Mouse (Mus musculus): ENCODE measurements around the gene Zyg11b.

Gene Zyg11b

DNA sequence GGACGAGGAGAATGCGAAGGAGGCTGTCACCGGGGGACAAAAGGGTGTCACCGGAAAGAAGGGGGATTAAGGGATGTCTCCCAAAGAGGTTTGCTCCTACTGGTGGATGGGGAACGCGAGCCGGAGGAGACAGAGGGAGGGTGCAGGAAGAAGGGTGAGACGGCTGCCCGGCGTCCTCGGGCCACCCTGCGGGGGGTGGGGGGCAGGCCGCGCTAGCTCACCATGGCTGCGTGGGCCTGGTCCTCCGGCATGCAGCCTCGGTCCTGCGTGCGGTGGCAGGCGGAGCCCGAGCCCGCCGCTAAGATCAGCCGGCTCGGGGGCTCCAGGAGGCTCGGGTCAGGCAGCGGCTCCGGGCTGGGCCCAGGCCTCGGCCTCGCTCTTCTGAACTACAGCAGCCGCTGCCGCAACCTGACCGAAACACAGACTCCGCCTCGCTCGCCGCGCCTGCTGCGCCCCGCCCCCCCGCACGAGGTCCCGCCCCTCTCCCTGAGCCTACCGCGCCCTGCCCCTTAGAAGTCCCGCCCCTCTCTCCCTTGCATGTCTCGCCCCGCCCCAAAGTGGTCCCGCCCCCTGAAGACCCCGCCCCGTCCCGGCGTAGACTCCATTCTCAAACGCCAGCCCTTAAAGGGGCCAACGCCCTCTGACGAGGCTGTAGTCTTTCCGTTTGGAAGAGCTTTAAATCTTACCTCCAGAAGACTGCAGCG, at the start of gene Zyg11b:
Gene Zyg11b, minus strand, starts transcription at position 427 of the 704 bp plus-strand sequence.
- CTCF ChIA-PET = interaction anchor here (0.6 kb wide), 1 partner anchor 241 kb away, joined by 4 read pairs; no protein-coding TSS in a partner anchor

DNA sequence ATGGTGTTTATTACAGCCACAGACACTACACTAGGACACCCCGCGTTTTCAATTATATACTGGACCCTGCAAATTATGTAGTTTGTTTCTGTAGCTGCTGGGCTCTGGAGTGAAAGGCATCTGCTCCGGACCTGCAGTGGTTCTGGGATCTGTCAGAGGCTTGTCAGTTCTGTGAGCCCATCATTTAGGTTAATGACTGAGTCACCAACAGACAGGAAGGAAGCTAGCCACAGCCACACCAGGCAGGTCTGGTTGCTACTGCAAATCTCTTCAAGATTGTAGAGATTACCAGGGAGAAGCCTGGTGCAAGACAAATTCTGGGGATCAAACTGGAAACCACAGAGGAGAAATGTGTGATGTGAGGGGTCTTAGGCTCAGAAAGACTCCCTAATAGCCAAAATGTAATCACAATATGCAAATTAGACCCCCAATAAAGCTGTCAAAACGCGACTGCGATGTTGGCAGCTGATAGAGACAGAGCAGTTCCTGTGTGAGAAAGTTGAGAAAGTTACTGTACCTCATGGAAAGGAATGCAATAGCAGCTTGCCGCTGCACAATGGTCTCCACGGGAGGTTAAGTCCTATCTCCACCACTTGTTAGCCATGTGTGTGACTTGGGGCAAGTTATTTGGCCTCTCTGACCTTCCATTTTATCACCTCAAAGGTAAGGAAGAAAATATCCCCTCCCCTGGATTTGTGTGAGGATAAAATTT, 49.1 kb upstream of the Zyg11b start:
- CTCF ChIA-PET = interaction anchor here (0.6 kb wide), 1 partner anchor 540 kb away, joined by 3 read pairs; no protein-coding TSS in a partner anchor

DNA sequence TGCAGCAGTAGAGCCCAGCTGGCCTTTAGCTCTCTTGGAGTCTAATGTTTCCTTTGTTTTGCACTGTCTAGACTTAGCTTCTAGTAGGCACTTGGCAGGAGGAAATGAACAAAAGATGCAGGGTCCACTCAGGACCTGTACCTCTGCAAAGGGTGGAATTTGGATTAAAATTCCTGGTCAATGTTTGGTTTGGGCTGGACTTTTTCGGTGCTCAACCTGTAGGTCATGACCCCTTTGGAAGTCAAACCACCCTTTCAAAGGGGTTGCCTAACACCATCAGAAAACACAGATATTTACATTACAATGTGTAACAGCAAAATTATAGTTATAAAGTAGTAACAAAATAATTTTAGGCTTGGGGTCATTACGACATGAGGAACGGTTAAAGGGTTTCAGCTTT, 48.2 kb upstream of the Zyg11b start:
- CTCF ChIA-PET = interaction anchor here (0.6 kb wide), 2 partner anchors 99 to 388 kb away, joined by 5 to 16 read pairs; no protein-coding TSS in a partner anchor

DNA sequence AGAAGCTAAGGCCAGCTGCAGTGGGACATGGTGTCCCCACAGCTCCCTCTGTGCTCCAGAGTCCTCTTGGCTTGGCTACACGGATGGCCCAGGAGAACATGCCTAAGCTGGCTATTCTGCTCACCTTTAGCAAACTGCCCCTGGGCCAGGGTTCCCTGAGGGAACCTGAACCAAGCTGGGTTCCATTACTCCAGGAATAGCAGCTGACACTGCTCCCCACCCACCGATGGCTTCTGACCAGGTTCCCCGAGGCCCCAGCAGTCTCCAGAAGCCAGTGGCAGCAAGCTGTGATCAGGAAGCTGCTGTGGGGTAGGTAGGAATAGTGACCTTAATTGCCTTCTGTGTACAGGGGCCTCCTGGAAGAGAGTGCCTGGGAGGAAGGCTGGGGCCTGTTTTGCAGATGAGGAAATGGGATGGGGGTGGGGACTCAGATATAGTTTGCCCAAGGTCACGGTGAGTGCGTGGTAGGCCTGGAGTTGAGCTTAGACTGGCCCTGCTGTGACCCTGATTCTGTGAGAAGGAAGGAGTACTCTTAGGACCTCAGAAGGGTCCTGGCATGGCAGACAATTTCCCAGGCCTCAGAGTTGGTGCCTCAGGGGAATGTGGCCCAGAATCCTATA, 47.5 kb upstream of the Zyg11b start:
- CTCF ChIA-PET = interaction anchor here (0.6 kb wide), 1 partner anchor 387 kb away, joined by 5 read pairs; no protein-coding TSS in a partner anchor

DNA sequence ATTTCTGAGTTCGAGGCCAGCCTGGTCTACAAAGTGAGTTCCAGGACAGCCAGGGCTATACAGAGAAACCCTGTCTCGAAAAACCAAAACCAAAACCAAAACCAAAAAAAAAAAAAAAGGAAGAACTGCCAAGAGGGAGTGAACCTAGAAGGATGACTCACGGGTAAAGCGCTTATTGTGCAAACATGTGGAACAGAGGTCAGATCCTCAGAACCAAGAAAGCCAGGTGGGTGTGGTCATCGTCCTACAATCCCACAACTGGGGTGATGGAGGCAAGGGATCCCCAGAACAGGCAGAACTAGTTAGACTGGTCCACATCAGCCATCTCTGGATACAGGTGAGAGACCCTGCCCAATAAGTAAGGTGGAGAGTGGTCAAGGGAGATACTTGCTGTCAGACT, 46.2 kb upstream of the Zyg11b start:
- CTCF ChIA-PET = no interaction called here

DNA sequence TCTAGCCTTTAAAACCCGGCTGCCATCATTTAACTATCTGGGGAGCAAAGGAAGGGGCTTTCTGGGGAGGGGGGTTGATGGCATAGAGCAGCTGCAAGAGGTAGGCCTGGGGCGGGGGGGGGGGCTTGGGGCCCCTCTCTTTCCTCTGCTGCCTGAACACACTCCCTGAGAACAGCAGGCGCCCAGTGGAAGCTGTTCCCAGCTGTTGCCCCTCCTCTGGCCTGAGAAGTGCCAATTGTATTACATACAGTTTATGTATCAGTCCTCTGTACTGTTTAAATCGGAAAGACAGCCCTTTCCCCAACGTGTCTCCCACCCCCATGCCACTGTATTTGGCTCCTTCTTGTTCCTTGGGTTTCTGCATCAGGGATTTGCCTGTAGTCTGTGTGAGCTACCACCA, 44.9 kb upstream of the Zyg11b start:
- CTCF ChIA-PET = interaction anchor here (0.5 kb wide), 1 partner anchor 21 kb away, joined by 5 read pairs; no protein-coding TSS in a partner anchor

DNA sequence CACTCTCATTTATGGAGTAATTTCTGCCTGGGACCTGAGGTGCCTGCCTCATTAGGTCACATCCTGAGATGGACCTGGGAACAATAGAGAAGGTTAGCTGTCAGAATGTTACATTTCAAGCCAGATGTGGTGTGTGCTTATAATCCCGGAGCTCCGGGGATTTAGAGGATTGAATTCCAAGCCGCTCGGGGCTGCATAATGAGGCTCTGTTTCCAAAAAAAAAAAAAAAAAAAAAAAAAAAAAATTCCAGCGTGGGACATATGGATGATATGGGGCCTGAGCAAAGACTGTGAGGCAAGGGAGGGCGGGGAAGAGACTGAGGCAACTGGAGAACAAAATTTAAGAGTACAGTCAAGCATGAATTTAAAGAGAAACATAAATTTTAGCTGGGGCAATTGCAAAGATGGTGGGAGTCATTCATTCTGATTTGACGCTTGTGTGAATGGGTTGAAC, 43.8 kb upstream of the Zyg11b start:
- CTCF ChIA-PET = interaction anchor here (0.5 kb wide), 1 partner anchor 121 kb away, joined by 5 read pairs; no protein-coding TSS in a partner anchor

DNA sequence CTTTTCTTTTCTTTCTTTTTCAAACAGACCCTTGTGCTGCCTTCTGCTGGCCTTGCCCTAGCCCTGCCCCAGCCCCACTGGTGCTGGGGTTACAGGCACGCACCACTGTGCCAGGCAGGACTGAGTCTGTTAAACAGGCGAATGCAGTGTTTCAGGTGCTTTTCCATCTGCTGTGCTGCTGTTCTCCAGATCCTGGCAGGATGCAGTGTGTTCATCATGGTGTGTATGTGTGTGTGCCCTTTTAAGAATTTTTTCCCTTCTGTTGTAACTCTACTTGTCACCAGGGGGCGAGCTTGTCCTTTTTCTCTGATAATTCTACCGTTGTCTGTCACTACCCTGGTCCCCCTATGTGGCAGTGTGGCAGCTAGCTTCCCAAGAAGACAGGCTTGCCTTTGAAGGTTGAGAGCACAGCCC, 38.4 kb upstream of the Zyg11b start:
- CTCF ChIA-PET = interaction anchor here (0.6 kb wide), 3 partner anchors 13 to 127 kb away, joined by 3 to 9 read pairs (median 4); no protein-coding TSS in a partner anchor

DNA sequence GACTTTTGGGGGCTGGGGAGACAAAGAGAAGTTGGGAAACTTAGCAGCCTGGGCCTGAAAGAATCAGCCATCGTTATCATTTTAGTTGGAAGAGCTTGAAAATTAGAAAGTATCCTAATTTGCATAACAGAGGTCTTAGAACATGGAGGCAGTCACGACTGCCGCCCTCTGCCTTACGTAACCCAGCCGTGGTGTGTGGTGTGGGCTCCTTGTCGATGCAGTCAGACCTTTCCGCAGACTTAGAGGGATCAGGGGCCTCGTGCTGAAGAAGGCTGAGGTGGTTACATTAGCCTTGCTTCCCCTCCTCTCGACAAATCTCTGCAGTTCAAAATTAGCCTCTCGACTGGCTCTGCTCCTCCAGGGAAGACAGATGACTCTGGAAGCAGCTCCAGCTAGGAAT, 37.9 kb upstream of the Zyg11b start:
- CTCF ChIA-PET = interaction anchor here (0.6 kb wide), 2 partner anchors 14 to 713 kb away, joined by 4 read pairs; no protein-coding TSS in a partner anchor

DNA sequence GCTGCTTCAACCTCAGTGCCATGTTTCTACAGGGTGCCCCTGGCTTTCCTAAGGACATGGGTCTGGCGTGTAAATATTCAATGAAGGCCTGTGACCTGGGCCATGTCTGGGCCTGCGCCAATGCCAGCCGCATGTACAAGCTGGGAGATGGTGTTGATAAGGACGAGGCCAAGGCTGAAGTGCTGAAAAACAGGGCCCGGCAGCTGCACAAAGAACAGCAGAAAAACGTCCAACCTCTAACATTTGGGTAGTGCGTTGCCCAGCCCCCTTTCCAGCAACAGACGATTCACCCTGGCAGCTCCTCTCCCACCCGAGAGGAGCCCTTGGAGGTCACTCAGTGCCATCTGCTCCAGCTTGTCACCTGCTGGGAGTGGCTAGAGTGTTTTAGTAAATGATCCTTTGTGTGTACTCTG, 37.4 kb upstream of the Zyg11b start:
- CTCF ChIA-PET = interaction anchor here (0.6 kb wide), 1 partner anchor 714 kb away, joined by 4 read pairs; no protein-coding TSS in a partner anchor

DNA sequence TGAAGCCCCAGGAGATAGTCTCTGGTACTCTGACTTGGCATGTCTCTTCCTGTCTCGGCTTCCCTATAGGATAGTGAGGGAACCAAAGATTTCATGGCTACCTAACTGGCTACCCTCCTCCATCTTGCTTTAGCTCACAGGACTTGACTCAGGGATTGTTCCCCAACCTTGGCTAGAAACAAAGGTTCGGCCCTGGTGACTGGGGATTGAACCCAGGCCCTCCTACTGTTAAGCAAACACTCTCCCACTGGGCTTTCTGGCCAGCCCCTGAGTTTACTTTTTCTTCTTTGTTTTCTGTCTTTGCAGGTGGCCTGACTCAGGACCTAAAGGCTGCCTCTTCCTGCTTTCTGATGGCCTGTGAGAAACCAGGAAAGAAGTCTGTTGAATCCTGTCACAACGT, 36.9 kb upstream of the Zyg11b start:
- CTCF ChIA-PET = no interaction called here

DNA sequence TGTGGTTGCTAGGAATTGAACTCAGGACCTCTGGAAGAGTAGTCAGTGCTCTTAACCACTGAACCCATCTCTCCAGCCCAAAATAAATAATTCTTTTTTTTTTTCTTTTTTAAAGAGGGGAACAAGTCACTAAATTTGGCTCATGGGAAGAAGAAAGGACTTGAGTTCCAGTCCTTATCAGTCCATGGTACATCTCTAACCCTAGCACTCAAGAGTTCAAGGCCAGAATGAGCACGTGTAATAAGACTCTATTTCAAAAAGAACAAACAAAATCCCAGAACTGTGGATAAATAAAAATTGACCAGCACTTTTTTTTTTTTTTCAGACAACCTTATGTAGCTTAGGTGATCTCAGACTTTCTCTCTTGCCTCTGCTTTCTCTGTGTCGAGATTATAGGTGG, 35.9 kb upstream of the Zyg11b start:
- CTCF ChIA-PET = no interaction called here

DNA sequence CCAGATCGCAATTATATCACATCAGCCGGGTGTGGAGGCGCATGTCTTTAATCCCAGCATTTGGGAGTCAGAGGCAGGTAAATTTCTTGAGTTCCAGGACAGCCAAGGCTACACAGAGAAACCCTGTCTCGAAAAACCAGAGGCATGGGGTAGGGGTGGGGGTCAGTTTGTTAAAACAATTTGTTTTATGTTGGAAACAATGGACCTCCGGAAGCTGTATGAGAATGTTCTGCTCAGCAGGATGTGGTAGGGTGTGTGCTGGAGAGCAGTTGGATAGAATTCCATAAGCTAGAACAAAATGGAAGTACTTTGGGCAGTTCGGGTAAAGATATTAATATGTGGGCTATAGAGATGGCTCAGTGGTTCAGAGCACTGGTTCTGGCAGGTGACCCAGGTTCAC, 34.5 kb upstream of the Zyg11b start:
- CTCF ChIA-PET = interaction anchor here (0.6 kb wide), 1 partner anchor 17 kb away, joined by 3 read pairs; no protein-coding TSS in a partner anchor

DNA sequence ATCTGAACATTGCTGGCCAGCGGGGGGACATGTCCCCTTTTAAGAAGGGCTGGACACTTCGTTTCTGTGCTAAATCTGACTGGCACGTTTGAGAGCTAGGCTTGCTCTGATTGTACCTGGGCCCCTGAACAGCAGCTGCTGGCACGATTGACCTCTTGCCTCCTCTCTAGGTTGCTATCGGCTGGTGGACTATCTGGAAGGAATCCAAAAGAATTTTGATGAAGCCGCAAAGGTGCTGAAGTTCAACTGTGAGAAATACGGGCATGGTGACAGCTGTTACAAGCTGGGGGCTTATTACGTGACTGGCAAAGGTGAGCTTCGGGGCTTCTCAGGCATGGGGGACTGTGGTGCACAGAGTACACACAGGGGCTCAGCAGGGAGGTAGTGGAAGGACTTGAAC, 31.1 kb upstream of the Zyg11b start:
- CTCF ChIA-PET = interaction anchor here (0.7 kb wide), 1 partner anchor 117 kb away, joined by 6 read pairs; no protein-coding TSS in a partner anchor

DNA sequence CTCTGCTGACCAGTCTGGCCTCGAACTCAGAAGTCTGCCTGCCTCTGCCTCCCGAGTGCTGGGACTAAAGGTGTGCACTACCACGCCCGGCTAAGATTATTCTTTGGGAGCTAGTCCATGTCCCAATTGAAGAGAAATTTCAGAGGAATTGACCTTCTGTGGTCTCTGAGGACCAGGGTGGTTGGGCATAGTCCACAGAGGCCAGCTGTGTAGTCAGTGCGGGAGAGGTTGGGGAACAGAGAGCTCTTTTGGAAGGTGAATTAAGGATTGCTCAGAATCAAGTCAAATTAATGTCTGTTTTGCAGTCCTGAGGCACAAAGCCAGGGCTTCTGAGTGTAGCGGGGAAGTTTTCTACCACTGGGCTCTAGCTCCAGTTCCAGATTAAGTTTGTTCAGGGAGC, 28.9 kb upstream of the Zyg11b start:
- CTCF ChIA-PET = no interaction called here

DNA sequence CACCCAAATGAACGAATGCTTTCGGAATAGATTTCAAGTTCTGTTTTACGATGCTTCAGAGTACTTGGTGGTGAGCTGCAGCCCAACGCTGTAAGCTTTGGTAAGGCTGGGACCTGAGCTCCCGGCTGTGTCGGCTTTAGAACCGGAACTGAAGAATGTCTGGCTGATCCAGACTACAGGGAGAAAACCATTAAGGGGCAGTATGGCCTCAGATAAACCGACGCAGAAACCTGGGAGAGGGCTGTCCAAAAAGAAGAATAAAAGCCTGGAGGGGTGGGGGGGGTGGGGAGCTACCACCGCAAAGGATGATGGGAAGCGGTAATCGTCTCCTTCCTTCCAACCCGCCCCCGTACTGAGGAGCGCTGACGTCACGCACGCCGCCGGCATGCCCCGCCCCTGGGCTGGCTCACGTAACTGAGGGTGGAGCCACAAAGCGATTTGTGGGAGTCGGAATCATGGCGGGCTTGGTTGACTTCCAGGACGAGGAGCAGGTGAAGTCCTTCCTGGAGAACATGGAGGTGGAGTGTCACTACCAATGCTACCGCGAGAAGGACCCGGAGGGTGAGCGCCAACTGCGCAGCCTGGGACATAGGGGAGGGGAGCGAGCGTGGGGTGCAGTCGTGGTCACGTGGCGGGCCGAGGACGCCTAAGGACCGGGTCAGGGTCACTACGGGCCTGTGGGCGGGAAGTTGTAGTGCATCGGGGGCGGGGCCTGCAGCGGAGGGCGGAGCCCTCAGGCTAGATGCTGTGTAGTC, 27.0 kb upstream of the Zyg11b start, which contains the start of gene Coa7:
Gene Coa7, plus strand, starts transcription at position 411 of the 755 bp plus-strand sequence.
- CTCF ChIA-PET = interaction anchor here (1.4 kb wide), 1 partner anchor 50 kb away, joined by 3 read pairs; no protein-coding TSS in a partner anchor

DNA sequence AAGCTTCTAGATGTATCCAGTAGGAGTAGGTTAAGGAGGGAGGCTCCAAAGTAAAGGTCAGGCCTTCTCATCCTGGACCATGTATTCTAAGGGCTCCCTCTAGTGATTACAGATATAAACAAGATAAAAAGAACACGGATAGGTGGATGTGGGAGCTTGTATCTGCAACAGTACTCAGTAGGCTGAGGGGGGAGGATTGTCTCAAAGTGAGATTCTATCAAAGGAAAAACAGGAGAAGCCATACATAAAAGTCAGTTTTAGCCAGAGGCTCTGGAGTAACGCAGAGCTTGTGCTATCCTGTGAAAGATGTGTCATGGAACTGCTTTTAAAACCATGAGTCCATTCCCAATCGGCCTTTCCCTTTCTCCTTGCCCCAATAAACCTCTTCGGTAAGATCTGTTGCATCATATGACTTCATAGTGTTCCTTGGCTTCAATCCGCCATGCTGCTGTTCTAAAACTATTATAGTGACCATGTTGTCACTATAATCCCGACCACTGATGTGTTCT, 26.2 kb upstream of the Zyg11b start:
- CTCF ChIA-PET = interaction anchor here (1.4 kb wide), 1 partner anchor 49 kb away, joined by 3 read pairs; no protein-coding TSS in a partner anchor

DNA sequence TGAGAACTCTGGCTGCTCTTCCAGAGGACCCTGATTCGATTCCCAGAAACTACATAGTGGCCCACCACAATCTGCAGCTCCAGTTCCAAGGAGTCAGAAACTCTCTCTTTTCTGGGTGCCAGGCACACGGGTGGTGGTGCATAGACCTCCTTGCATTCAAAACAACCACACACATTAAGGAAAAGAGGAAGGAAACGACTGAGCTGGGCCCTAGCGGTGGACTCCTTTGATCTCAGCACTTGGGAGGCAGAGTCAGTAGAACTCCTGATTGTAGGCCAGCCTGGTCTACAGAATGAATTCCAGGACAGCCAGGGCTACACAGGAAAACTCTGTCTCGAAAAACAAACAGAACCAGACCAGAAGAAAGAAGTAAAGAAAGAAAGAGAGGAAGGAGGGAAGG, 22.7 kb upstream of the Zyg11b start:
- CTCF ChIA-PET = no interaction called here

DNA sequence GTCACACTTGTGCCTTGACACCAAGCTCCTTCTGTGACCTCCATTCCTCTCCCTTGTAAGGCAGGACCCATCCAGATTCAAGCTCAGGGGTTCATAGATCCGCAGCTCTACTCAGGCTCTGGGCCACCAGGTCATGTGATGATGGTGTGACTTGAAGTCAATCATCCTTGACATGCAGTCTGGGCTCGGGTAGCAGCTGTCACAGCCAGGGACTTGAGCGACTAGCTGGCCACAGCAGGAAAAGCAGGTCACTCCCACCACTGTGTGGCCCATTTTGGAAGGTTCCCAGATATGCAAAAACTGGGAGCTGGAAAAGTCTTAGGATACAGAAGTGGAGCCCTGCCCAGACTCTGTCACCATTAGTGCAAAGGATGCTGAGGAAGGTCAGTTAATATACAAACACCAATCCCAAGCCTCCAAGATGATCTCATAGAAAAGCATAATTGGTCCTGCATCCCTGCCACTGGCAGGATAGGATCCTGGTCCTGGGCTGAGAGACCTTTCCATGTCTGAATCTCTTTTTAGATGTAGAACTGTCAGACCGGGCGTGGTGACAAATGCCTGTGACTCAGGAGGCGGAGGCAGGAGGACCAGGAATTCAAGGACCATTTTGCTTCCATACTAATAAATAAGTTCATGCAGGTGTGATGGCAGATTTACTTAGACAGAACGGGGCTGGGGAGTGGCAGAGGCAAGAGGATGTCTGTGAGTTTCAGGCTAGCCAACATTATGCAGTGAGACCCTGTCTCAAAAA, 19.9 kb upstream of the Zyg11b start:
- CTCF ChIA-PET = no interaction called here

DNA sequence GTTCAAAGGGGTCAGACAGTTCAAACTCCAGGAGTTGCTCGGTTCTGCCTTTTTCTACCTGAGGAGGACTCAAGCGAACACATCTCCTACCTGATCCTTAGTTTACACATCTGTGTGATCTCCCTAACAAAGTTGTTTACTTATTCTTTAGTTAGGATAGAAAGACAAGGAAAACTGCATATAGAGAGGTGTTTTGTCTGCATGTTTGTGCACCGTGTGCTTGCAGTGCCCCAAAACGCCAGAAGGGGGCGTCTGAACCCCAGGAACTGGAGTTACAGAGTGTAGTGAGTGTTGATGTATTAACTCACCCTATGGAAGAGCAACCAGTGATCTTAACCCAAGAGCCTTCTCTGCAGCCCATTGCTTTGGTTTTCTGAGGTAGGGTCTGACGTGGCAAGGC, 18.9 kb upstream of the Zyg11b start:
- CTCF ChIA-PET = no interaction called here

Measured in spleen, embryonic (tissue).